Mouse (Mus musculus): ENCODE results near the gene Sacm1l. TPM values are rescaled to one million over a fixed set of nuclear protein-coding genes. Genes with fewer than 3 reads are reported as not detected.

The Sacm1l gene
- polyA plus RNA-seq, 1 experiment = 6.2 TPM

DNA sequence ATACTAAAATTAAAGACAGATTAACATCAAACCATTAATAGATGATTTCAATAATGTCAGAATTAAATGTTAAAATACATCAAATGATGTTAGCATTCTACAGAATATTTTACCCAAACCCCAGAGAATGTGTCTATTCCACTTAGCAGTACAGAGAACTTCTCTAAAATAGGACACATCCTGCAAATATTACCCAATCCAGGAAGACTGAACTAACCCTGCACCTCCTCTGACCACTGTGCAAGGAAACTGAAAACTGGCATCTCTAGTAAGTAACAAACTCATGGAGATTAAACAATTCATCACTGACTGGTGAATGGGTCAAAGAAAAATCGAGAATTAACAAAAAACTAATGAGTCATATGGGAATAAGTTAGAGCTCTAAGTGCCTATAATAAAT, 72.0 kb downstream of the Sacm1l start:
- no peak for TF ChIP-seq GATA1 (IDR thresholded peaks at IDR 0.05; ENCODE audit: low read length)

DNA sequence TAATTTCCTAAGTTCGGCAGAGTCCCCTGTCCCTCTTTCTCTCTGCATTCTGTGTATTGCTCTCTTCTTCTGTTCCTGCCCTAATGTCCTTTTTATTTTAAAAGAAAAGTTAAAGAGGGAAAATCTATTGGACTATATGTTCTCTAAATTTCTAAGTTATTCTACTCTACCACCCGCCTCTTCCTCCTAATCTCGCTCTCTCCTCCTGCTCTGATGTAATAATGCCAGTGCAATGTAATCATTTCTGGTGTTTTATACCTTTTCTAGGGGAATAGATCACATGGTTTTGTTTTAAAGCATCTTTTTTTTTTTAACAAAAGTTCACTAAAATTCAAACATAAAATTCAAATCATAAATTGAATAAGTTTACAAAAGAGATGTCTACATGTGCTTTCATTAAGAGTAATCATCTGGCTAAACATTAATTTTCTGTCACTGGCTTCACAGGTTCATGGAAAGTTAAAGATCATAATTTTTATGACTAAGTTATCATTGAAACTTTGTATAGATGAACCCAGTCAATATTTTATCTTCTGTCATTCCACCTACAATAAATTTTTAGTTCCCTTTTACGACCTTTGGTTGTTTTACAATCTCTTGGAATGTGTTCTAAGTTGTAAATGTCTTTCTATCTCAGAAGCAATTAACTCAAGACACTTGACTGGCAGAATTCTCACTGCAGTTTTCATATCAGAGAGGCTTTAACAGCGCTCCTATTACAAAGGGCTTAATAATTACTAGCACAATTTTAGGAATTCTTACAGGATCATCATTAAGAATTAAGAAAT, 90.9 kb downstream of the Sacm1l start:
- no peak for TF ChIP-seq GATA1 (IDR thresholded peaks at IDR 0.05; ENCODE audit: low read length)

DNA sequence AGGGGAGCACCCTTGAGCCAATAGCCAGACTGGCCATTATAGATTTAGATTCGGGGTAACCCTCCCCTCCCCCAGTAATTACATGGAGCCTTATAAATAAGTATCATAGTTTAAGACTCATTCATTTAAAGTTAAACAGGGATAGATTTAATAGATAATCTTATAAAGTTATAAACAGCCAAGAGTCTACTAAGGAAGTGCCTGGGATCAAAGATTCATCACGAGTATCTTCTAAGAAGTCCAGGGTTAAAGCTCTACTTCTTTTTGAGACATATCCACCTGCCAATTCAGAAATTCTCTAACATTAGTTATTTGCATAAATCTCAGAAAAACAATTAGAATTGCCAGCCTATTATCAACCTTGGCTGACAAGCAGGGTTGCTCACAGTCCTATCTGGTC, 95.2 kb downstream of the Sacm1l start:
- TF ChIP-seq GATA1 (IDR thresholded peaks at IDR 0.05; ENCODE audit: low read length) = no peak

DNA sequence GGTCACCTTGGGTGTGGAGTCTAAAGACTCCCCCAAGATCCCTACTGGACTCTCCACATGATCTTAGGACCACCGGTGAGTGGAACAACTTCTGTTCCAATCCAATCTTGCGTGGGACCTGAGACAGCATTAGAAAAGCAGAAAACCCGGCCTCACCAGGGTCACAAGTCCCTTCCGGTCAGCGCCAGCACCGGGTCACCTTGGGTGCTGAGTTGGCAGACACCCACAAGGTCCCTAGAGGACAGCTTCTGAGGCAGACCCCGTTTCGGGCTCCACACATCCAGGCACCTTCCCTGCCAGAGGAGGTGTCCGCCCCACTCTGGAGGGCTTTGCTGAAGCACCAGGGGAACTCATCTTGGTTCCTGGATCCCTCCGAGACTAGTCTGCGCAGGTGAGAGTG, 96.3 kb downstream of the Sacm1l start:
- no peak for TF ChIP-seq GATA1 (IDR thresholded peaks at IDR 0.05; ENCODE audit: low read length)

DNA sequence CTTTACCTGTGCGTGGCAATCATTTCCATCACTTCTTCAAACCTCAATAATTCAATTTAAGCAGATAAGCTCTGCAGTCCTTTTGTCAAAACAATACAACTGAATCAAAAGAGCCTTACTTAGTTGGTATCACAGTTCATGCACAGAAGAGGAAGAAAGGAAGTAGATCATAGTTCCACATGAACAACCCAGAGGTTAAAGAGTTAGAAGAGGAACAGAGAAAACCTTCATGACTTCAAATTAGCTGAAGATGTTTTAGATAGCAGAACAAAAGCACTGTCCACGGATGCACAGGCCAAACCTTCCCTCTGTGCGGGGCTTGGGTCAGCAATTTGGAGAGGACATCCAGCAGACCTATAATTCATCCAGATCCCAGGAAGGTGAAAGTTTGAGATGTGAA, 102.1 kb downstream of the Sacm1l start:
- TF ChIP-seq GATA1 (IDR thresholded peaks at IDR 0.05; ENCODE audit: low read length) = no peak

DNA sequence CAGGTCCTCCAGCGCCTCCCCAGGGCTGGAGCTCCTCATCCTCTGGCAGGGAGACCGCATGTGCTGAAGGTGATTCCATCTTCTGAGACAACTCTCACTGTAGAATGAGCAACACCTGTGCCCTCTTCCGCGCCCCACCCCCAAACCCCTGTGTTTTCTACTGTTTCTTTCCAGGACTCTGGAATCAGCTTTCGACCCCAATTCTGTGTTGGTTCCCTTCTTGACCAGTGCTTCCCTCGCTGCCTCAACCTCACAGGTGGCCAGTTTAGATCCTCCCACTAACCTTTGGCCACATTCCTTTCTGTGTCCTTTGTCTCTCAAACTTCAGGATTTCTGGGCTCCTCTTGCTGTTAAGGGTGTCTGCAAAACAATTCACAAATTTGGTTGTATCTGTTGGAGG, 102.7 kb downstream of the Sacm1l start, which contains the start of gene Slc6a20b:
Slc6a20b (minus strand) TSS at position 285 of the 400 bp plus-strand sequence.
- no peak for TF ChIP-seq GATA1 (IDR thresholded peaks at IDR 0.05; ENCODE audit: low read length)

DNA sequence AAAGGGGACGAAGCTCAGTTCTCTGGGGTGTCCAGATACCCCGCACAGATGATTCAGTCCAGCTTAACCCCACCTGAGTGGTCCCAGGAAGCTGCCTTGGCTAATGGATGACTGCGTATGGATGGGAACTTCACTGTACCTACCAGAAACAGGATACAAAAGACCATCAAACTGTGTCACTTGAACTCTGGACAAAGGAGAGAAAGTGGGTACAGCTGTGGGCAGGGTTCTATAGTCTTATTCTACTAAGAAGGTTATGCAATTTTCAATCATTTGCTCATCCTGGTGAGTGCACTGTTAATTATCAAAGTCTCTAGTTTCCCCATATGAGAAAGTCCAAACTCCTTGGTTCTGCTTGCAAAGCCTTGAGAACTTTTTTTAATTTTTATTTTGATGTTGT, 103.4 kb downstream of the Sacm1l start:
- no peak for TF ChIP-seq GATA1 (IDR thresholded peaks at IDR 0.05; ENCODE audit: low read length)

DNA sequence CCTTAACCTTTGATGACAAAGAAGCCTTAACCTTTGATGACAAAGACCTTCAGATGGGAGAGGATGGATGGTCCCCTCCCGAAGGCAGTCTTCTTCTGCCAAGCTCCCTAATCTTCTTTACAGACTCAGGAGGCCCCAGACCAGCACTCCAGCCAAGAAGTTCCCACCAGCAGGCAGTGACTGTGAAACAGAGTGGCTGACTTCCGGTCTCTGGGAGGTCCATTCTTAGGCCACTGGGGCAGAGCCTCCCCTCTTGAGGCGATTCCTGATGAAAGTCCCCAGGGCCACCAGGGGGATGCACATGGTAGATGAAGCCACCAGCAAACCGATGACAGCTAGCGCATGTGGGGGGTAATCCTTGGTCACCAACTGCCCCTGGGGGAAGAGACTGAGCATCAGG, 107.2 kb downstream of the Sacm1l start:
- no peak for TF ChIP-seq GATA1 (IDR thresholded peaks at IDR 0.05; ENCODE audit: low read length)

DNA sequence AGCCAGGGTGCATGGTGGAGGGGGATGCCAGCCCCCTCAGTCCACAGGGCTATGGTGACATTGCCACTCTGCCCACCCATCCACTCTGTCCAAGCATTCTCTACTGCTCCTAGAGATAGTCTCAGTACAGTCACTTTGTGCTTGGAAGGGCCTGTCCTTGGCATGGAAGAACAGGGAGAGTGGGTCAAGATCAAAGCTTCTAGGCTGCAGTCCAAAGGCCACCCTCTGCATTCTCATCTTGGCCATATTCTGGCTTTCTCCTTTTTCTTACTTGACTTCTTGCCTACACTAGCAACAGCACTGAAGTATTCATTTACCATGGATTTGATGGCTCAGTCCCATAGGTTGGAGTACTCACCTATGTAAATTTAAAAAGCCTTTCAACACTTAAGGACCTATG, 108.7 kb downstream of the Sacm1l start:
- no peak for TF ChIP-seq GATA1 (IDR thresholded peaks at IDR 0.05; ENCODE audit: low read length)

DNA sequence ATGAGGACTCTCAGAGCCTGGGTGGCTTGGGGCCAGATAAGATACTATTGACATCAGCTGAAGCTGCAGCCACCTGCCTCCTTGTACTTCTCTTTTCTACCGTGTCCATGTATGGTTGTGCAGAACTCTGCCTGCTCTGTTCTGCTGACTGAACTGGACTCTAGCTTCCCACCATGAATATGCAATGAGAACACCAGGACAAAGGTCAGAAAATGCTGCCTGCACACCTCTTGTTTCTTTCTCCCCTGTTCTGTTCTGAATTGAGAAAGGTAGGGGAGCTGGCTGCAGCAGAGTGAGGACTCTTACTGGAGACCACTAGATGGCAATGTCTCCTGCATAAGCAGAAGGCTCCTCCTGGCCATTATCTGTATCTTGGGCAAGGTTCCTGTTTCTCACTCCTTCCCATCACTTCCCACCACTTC, 109.1 kb downstream of the Sacm1l start:
- no peak for TF ChIP-seq GATA1 (IDR thresholded peaks at IDR 0.05; ENCODE audit: low read length)

DNA sequence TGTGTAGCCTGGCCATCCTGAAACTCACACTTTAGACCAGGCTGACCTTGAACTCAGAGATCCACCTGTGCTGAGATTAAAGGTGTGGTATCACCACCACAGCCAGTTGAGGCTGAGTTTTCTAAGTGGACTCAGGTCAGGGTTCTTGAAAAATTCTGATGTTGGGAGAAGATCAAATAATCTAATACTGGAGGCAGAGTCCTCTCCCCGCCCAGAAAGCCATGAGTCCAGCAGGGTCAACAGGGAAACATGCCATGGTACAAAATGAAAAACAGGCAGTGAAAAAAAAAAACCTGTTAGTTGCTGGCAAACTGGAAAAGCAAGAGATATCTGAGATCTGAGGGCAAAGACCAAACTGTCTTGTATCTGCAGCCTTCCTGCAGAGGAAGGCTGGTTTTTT, 110.5 kb downstream of the Sacm1l start:
- TF ChIP-seq GATA1 (IDR thresholded peaks at IDR 0.05; ENCODE audit: low read length) = no peak

Other genes starting within 250 kb of the Sacm1l start
- gene Lars2, start 162.8 kb upstream of the Sacm1l start, polyA plus RNA-seq (2012) = 15.1 and 16.8 TPM in 2 replicates
- 19.9 and 20.4 TPM in 2 replicates for gene Limd1, start 51.1 kb upstream of the Sacm1l start, polyA plus RNA-seq (2012)
- gene Slc6a20b, start 102.8 kb downstream of the Sacm1l start, polyA plus RNA-seq (2012) = 0.01 TPM in 1 of 2 replicates, not detected in the other
- gene Ccr9, start 148.7 kb downstream of the Sacm1l start, polyA plus RNA-seq (2012) = not detected in 2 replicates
- gene Slc6a20a, start 149.1 kb downstream of the Sacm1l start, polyA plus RNA-seq (2012) = not detected in 2 replicates
- gene Lztfl1, start 187.9 kb downstream of the Sacm1l start, polyA plus RNA-seq (2012) = 0.99 and 2.0 TPM in 2 replicates

Data from G1E-ER4 (cell line).